Mouse (Mus musculus) heart, embryonic 11.5 days (tissue): ENCODE results near the gene Usp49. TPM values are rescaled to one million over a fixed set of nuclear protein-coding genes. Genes with fewer than 3 reads are reported as not detected.

ENCODE experiments used
- ATAC-seq: fragments of 200-750 bp; cut with Nextera tagmentation; replicated peaks from 2 replicates; pipeline ENCODE4 v1.8.0; 2017; ENCODE audit warnings: moderate library complexity; ENCODE audit not compliant: insufficient number of reproducible peaks, low FRiP score, low TSS enrichment
- H3K27ac ChIP-seq: fragments of 300-500 bp; sonication (generic); 2 replicates; pipeline ENCODE4 v1.5.1; 2014; ENCODE audit warnings: mild to moderate bottlenecking, low read depth, low read length
- H3K27me3 ChIP-seq: fragments of 300-500 bp; sonication (generic); 2 replicates; pipeline ENCODE4 v1.6.1; 2014; ENCODE audit warnings: mild to moderate bottlenecking, low read length, mixed read lengths; ENCODE audit not compliant: control insufficient read depth, insufficient read depth
- H3K36me3 ChIP-seq: fragments of 300-500 bp; sonication (generic); 2 replicates; pipeline ENCODE4 v1.6.1; 2014; ENCODE audit warnings: mild to moderate bottlenecking, low read length, moderate library complexity, mixed read lengths; ENCODE audit not compliant: control insufficient read depth, insufficient read depth
- H3K4me1 ChIP-seq: fragments of 300-500 bp; sonication (generic); 2 replicates; pipeline ENCODE4 v1.6.1; 2014; ENCODE audit warnings: low read length; ENCODE audit not compliant: control insufficient read depth, insufficient read depth
- H3K4me2 ChIP-seq: fragments of 300-500 bp; sonication (generic); 2 replicates; pipeline ENCODE4 v1.6.1; 2014; ENCODE audit warnings: mild to moderate bottlenecking, moderate library complexity
- H3K4me3 ChIP-seq: fragments of 300-500 bp; sonication (generic); 2 replicates; pipeline ENCODE4 v1.5.1; 2014; ENCODE audit warnings: low read depth, low read length
- H3K9ac ChIP-seq: fragments of 300-500 bp; sonication (generic); 2 replicates; pipeline ENCODE4 v1.6.1; 2014; ENCODE audit warnings: mild to moderate bottlenecking, low read depth, low read length, moderate library complexity
- H3K9me3 ChIP-seq: fragments of 300-500 bp; sonication (generic); replicated peaks from 2 replicates; pipeline ENCODE4 v1.6.1; 2016; ENCODE audit warnings: low read length; ENCODE audit not compliant: control insufficient read depth
- WGBS: fragments of 180-500 bp; shearing (Covaris S2); extraction: QIAGEN DNeasy Blood & Tissue Kit; methylation state at CpG from one replicate; pipeline ENCODE4 v1.1.7; 2014; ENCODE audit not compliant: insufficient replicate concordance; 5-methylcytosine and 5-hydroxymethylcytosine counted together
- polyA plus RNA-seq: library from polyadenylated mRNA; unstranded; fragments of >200 nt; fragmentation: Nextera tagmentation; extraction: Ambion mirVana; gene quantifications from 2 replicates; pipeline ENCODE4 v1.2.1, GENCODE M21; 2014

Usp49 gene
- polyA plus RNA-seq, 1 experiment from 2014 or later = 3.7 TPM

DNA sequence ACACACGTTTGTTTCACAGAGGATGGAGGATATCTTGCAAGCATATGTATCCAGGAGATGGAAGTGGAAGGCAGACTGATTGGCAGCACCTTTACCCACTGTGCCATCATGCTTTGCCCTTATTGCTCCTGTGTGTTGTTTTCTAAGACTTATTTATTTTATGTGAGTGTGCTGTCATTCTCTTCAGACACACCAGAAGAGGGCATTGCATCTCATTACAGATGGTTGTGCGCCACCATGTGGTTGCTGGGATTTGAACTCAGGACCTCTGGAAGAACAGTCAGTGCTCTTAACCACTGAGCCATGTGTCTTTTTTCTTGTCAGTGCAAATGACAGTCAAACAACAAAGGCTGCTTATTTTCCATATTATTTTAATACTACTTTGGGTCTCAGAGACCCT, 2.7 kb upstream of the Usp49 start:
- Histone ChIP-seq H3K9ac (no peak overlapping the region; the same call in 1 of the 2 replicates), H3K4me3 (peak overlapping the region; percentile 80; the same call in 1 of the 2 replicates), H3K9me3 (no peaks in the 10 kb centered on the region), H3K36me3 (peaks cover 21% of the 10 kb centered on the region), H3K4me1 (peaks cover 12% of the 10 kb centered on the region), H3K4me2 (peak overlapping the region; percentile 93), H3K27ac (no peak overlapping the region), H3K27me3 (no peaks in the 10 kb centered on the region)
- no peak for ATAC-seq
- 69% methylated on average over 2 of the region's 2 CpGs for WGBS

DNA sequence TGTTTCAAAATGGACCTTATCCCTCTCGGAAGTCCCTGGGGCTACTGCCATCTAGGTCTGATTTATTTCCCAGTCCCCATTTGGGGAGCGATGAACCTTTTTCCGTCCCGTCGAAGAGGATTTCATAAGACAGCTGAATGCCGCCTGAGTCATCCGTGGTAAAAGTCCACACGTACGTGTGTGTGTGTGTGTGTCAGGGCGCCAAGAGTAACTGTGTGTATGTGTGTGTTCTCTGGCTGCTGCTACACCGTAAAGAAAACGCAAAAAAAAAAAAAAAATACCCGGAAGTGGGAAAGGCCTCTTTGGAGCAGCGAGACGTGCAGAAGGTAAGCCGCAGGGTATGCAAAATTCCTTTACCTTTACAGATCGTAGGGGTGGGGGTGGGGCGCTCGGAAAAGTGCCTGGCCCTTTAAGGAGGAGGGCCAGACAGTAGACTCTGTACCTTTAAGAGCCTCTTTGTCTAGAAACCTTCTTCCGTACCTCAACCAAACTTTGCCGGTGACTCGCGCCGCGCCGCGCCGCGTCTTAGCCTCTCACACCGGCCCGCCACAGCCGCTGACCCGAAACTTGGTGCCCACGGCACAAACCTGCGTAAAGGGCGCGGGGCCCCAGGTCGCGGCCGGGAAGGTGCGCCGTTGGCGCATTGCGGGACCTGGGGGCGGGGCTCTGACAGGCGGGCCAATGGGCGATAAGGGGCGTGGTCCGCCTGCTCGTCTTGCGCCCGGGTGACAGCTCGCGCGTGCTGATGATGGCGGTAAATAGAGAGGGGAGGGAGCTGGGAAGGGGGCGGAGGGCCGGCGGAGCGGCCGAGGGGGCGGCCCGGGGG, 1.4 kb upstream of the Usp49 start:
- Histone ChIP-seq H3K4me1 (peaks cover 12% of the 10 kb centered on the region), H3K4me3 (peak overlapping the region; percentile 80), H3K4me2 (peak overlapping the region; percentile 93), H3K27ac (peak overlapping the region; percentile 92), H3K27me3 (no peaks in the 10 kb centered on the region), H3K36me3 (peaks cover 8% of the 10 kb centered on the region), H3K9me3 (no peaks in the 10 kb centered on the region), H3K9ac (peak overlapping the region; percentile 86)
- ATAC-seq = peak; percentile 93
- WGBS = under 1% methylated on average over 61 of the region's 63 CpGs

DNA sequence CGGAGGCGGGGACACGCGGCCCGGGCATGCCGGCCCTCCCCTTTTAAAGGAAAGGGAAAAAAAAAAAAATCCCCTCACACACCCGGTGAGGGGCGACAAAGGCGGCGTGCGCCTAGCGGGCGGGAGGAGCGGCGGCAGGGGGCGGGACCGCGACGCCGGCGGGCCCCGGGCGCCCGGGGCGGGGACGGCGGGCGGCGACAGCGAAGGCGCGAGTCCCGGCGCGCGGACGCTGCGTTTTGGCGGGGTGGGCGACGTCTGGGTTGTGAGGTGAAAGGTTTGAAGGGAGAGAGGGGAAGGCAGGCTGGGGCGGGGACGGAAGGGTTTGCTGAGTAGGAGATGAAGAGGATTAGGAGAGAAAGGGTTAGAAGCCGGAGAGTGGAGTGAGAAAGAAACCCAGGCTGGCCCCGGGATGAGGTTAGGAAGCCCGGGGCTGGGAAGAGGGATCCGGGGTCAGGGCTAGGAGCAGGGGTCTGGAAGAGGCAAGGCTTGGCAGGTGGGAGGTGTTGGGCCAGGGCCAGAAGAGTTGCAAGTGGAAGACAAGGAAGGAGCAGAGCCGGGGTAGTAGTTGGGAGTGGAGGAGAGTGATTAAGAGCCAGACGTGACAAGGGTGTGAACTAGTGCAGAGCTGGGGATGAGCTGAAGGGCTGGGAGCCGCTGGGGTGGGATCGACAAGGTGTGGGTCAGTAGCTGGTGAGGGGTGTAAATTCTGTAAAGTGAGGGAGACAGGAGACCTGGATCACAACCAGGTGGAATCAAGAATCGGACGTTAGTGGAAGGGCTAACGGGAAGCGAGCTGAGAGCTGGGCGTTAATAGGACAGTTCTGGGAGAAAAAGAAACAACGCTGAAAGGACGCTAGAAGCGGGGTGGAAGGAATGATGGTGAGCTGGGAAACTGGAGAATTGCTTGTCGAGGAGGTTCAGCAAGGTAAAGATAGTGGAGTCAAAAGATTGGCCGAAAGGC, 493 bp upstream of the Usp49 start:
- peak overlapping the region; percentile 93 for H3K4me2 ChIP-seq
- H3K27me3 ChIP-seq = no peaks in the 10 kb centered on the region
- ATAC-seq = peak; percentile 50
- peak overlapping the region; percentile 92 for H3K27ac ChIP-seq
- H3K36me3 ChIP-seq = peaks cover 2% of the 10 kb centered on the region; the same call in 1 of the 2 replicates
- peak overlapping the region; percentile 80 for H3K4me3 ChIP-seq
- WGBS = under 1% methylated on average over 60 of the region's 61 CpGs
- no peaks in the 10 kb centered on the region for H3K9me3 ChIP-seq
- peak overlapping the region; percentile 86 for H3K9ac ChIP-seq
- H3K4me1 ChIP-seq = peaks cover 15% of the 10 kb centered on the region

DNA sequence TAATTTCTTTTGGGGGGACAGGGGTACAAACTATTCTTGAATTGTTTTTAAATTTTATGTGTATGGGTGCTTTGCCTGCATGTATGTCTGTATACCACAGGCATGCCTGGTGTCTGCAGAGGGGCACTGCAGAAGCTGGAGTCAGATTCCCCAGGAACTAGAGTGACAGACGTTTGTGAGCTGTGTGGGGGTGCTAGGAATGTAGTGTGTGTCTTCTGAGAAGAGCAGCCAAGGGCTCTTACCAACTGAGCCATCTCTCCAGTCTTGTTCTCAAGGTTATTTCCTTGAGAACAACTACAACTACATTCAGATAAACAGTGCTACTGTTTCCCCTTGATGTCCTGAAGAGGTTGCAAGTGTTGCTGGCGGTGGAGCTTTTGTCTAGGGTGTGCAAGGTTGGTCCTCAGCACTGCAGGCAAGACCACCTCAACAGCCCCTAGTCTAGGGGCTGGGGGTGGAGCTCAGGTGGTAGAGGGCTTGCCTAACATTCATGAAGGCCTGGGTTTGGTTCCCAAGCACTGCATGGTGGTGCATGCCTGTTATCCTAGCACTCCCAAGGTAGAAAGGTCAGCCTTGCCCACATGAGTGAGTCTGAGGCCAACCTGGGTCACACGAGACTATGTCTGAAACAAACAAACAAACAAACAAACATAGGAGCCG, 1.8 kb downstream of the Usp49 start:
- H3K9ac ChIP-seq = no peak overlapping the region
- no peak for ATAC-seq
- H3K9me3 ChIP-seq = no peaks in the 10 kb centered on the region
- H3K4me2 ChIP-seq = no peak overlapping the region
- H3K4me1 ChIP-seq = peaks cover 15% of the 10 kb centered on the region
- WGBS = 67% methylated on average over 4 of the region's 4 CpGs
- no peaks in the 10 kb centered on the region for H3K27me3 ChIP-seq
- no peak overlapping the region for H3K27ac ChIP-seq
- no peaks in the 10 kb centered on the region for H3K36me3 ChIP-seq
- no peak overlapping the region for H3K4me3 ChIP-seq

DNA sequence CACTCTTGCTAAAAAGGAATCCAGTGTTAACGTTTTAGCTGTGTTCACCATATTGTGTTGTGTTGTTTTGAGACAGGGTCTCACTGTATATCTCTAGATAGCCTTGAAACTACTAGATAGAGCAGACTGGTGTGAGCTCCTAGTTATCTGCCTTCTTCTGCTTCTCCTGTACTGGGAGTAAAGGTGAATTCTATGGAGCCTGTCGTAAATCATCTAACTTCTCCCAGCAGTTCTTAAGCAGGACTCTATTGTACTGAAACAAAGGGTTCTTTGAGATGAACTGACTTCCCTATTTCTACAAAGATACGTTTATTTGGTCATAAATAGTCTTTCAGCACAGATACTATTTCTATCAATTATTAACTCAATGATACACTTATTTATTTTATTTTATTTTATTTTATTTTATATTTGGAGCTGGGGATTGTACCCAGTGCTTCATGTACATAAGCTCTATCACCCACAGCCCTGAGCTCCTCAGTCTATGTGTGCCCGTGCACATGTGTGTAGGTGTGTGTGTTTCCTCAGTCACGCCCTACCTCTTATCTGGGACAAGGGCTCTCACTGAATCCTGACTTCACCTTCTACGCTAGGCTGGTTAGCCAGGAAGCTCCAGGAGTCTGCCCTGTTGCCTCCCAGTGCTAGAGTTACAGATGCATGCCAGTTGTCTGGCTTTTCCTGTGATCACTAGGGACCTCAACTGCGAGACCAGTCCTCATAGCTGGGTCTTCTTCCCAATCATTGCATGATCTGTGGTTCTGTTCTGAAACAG, 3.7 kb downstream of the Usp49 start:
- H3K9ac ChIP-seq = no peak overlapping the region
- no peak overlapping the region for H3K4me3 ChIP-seq
- WGBS = 70% methylated on average over 7 of the region's 7 CpGs
- no peak for ATAC-seq
- no peaks in the 10 kb centered on the region for H3K27me3 ChIP-seq
- H3K27ac ChIP-seq = no peak overlapping the region
- peaks cover 15% of the 10 kb centered on the region for H3K4me1 ChIP-seq
- no peaks in the 10 kb centered on the region for H3K36me3 ChIP-seq
- no peaks in the 10 kb centered on the region for H3K9me3 ChIP-seq
- no peak overlapping the region for H3K4me2 ChIP-seq

DNA sequence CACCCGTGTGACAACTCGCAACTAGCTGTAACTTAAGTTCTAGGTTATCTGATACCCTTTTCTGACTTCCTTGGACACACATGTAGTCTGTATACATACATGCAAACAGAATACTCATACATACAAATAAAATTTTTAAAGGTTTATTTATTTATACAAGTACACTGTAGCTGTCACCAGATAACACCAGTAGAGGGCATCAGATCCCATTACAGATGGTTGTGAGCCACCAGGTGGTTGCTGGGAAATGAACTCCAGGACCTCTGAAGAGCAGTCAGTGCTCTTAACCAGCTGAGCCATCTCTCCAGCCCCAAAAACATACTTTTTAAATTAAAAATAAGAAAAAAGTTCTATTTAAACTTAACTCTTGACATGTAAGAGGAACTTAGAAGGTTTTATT, 12.5 kb downstream of the Usp49 start:
- Histone ChIP-seq H3K4me1 (no peaks in the 10 kb centered on the region), H3K9ac (no peak overlapping the region), H3K36me3 (no peaks in the 10 kb centered on the region), H3K9me3 (no peaks in the 10 kb centered on the region), H3K4me2 (no peak overlapping the region), H3K4me3 (no peak overlapping the region), H3K27me3 (no peaks in the 10 kb centered on the region), H3K27ac (no peak overlapping the region)
- no peak for ATAC-seq
- 81% methylated on average over 2 of the region's 2 CpGs for WGBS

DNA sequence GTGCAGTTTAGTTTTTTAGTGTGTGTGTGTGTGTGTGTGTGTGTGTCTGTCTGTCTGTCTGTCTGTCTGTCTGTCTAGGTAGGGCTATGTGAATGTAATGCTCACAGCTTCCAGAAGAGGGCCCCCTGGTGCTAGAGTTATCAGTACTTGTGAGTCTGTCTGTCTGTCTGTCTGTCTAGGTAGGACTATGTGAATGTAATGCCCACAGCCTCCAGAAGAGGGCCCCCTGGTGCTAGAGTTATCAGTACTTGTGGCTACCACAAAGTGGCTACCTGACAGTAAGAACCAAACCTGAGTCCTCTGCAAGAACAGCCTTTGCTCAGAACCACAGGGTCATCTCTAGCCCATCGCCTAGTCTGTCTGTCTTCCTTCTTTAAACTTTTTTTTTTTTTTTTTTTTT, 16.2 kb downstream of the Usp49 start:
- no peak overlapping the region for H3K27ac ChIP-seq
- no peak overlapping the region for H3K4me2 ChIP-seq
- H3K4me3 ChIP-seq = no peak overlapping the region
- no peaks in the 10 kb centered on the region for H3K36me3 ChIP-seq
- ATAC-seq = no peak
- no peak overlapping the region for H3K9ac ChIP-seq
- H3K9me3 ChIP-seq = no peaks in the 10 kb centered on the region
- no peaks in the 10 kb centered on the region for H3K4me1 ChIP-seq
- H3K27me3 ChIP-seq = no peaks in the 10 kb centered on the region
- WGBS = 83% methylated on average over 1 of the region's 1 CpGs

DNA sequence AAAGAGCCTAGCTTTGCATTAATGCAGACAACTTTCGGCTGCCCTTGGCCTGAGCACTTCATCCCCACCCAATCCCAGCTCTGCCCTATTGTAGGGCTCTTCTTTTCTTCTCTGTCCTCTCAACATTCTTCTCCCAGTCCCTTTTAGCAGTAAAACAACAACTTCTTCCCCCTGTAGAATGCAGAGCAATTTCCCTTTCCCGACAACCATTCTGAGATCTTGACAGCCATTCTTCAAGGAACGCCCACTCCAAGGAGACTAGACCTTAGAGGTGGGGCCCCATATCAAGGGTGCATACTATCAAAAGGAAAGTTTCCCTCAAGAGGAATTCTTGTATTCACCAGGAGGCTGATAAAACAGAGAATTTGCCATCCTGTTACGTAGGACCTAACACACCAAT, 18.5 kb downstream of the Usp49 start:
- no peak overlapping the region for H3K27ac ChIP-seq
- no peak overlapping the region for H3K9ac ChIP-seq
- 58% methylated on average over 4 of the region's 4 CpGs for WGBS
- H3K36me3 ChIP-seq = no peaks in the 10 kb centered on the region
- no peaks in the 10 kb centered on the region for H3K27me3 ChIP-seq
- no peak for ATAC-seq
- no peaks in the 10 kb centered on the region for H3K9me3 ChIP-seq
- H3K4me3 ChIP-seq = no peak overlapping the region
- no peak overlapping the region for H3K4me2 ChIP-seq
- H3K4me1 ChIP-seq = no peaks in the 10 kb centered on the region
